Mouse (Mus musculus) hindbrain, postnatal 0 days (tissue): ENCODE measurements at regions not wholly inside any gene's neighbourhood (a gene's known extent, or its start where the extent isn't known, plus 50 kb on each side); places are given as distances from the start of the nearest gene placed in this dataset.

ENCODE experiments used
- ATAC-seq: fragments of 200-750 bp; cut with Nextera tagmentation; 2 replicates; pipeline ENCODE4 v1.8.0; 2017; ENCODE audit warnings: mild to moderate bottlenecking, moderate TSS enrichment, moderate library complexity
- DNase-seq: peaks from one replicate; pipeline ENCODE4 v3.0.0-alpha.2; 2015; ENCODE audit warnings: low spot score
- H3K27ac ChIP-seq: fragments of 300-500 bp; sonication (generic); 2 replicates; pipeline ENCODE4 v1.5.1; 2014; ENCODE audit warnings: mild to moderate bottlenecking
- H3K27me3 ChIP-seq: fragments of 300-500 bp; sonication (generic); 2 replicates; pipeline ENCODE4 v1.6.1; 2014; ENCODE audit warnings: low read length, mixed read lengths; ENCODE audit not compliant: insufficient read depth
- H3K36me3 ChIP-seq: fragments of 300-500 bp; sonication (generic); 2 replicates; pipeline ENCODE4 v1.6.1; 2014; ENCODE audit warnings: low read length, mixed read lengths; ENCODE audit not compliant: insufficient read depth
- H3K4me1 ChIP-seq: fragments of 300-500 bp; sonication (generic); 2 replicates; pipeline ENCODE4 v1.6.1; 2014; ENCODE audit warnings: antibody characterized with exemption, low read length, mixed read lengths; ENCODE audit not compliant: insufficient read depth
- H3K4me2 ChIP-seq: fragments of 300-500 bp; sonication (generic); 2 replicates; pipeline ENCODE4 v1.6.1; 2014; ENCODE audit warnings: low read depth, mild to moderate bottlenecking, low read length, moderate library complexity, mixed read lengths
- H3K4me3 ChIP-seq: fragments of 300-500 bp; sonication (generic); 2 replicates; pipeline ENCODE4 v1.5.1; 2014; ENCODE audit warnings: low read length
- H3K9ac ChIP-seq: fragments of 300-500 bp; sonication (generic); replicated peaks from 2 replicates; pipeline ENCODE4 v1.6.1; 2014; ENCODE audit warnings: mild to moderate bottlenecking, low read length, moderate library complexity, mixed read lengths
- H3K9me3 ChIP-seq: fragments of 300-500 bp; sonication (generic); 2 replicates; pipeline ENCODE4 v1.6.1; 2016; ENCODE audit warnings: low read length, mixed read lengths
- CTCF ChIP-seq: IDR thresholded peaks from 2 replicates; pipeline ENCODE4 v1.5.1; 2016; ENCODE audit warnings: antibody characterized with exemption, control low read depth, low read depth
- whole genome bisulfite sequencing: fragments of 180-500 bp; shearing (Covaris S2); extraction: QIAGEN DNeasy Blood & Tissue Kit; methylation state at CpG from one replicate; pipeline ENCODE4 v1.1.7; 2014; 5-methylcytosine and 5-hydroxymethylcytosine counted together

DNA sequence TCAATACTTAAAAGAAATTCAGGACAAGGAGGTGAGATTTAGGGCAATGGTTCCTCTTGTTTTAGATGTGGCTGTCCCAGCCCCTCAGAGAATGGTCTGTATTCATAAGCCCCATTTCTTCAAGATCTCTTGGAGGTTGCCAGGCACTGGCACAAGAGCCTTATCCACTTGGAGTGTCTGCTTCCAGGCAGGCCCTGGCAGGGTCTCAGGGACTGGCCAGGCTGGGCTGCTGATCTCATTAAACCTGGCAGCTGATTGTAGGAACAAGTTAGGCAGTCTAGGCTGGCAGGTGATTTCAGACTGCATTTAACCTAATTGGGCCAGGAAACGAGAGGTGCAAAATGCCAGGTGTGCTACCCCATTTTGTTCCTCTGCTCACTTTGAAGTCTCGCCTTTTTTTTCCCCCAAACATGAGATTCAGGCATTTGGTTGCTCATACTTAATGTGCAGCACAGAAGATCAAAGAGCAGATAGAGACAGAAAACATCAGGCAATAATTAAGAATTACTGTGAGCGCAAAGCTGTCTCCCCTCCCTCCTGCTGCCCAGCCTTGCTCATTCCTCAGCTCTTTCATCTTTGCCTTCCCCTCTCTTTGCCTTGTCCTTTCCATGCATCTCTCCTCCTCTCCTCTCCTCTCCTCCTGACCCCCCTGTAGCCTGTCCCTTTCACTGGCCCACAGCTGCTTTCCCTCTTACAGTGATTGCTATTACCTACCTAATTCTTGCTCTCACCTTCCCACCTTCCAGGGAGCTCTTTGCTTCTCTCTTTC, 449.3 kb downstream of the Gm9195 start:
- H3K27ac ChIP-seq, result peak overlapping the region; percentile 36; the same call in 1 of the 2 replicates
- no peaks in the 10 kb centered on the region for H3K27me3 ChIP-seq
- H3K4me3 ChIP-seq, result no peak overlapping the region
- H3K9me3 ChIP-seq, result no peaks in the 10 kb centered on the region
- no peak overlapping the region for H3K9ac ChIP-seq
- WGBS, result 43% methylated on average over 3 of the region's 3 CpGs
- 0 out of 2 replicates have a peak, but pooled peaks cover 6% of the 10 kb centered on the region for H3K4me1 ChIP-seq
- no peaks in the 10 kb centered on the region for H3K36me3 ChIP-seq
- ATAC-seq, result peak; percentile 71
- peak; percentile 65 for DNase-seq
- peak overlapping the region; percentile 23; the same call in 1 of the 2 replicates for H3K4me2 ChIP-seq
- no peak for TF ChIP-seq CTCF

DNA sequence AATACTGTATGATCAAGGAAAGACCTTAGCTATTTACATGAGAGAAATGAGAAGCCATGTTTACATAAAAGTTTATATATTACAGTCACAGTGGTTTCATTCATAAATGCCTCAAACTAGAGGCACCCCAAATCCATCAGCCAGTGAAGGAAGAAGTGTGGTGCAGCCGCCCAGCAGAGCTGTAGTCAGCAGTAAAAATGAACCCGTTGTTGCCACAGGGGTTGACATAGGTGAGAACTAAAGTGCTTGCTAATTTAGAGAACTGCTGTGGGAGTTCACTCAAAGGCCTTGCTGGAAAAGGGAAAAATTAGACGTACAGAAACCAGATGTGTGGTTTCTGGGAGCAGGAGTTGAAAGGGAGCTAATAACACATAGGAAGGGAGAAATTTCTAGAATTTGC, 461.2 kb downstream of the Gm9195 start:
- TF ChIP-seq CTCF, result no peak
- 77% methylated on average over 3 of the region's 3 CpGs for WGBS

DNA sequence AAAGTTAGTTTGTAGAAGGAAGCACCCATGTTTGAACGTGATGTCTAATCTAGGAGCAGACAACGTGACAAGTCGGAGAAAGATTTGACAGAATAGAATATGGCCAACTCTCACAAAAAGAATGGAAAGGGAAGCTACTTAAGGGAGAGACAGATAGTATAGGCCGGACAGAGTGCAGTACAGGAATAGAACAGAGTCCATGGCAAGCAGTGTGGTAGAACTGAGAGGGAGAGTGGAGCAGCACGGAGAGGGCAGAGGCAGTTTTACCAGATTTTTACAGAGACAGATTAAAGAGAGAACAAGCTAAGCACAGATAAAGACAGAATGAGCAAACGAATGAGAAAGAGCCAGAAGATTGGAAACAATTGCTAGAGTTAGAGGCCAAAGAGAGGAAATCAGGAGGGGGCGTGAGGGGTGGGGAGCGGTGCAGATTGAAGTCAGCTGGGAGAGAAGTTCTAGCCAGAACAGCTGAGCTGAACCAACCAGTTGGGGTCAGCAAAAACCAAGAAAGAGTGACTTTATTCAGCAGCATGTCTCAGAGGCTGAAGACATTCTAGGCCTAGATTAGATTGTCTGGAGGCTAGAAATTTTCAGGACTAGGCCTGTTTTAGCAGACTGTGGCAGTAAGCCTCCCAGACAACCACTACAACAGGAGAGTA, 464.1 kb downstream of the Gm9195 start:
- WGBS, result 76% methylated on average over 8 of the region's 8 CpGs
- no peak overlapping the region for H3K9ac ChIP-seq
- peak; percentile 32 for TF ChIP-seq CTCF

More for the DNA sequence above, 461.2 kb downstream of the Gm9195 start:
- no peak for DNase-seq
- no peaks in the 10 kb centered on the region for H3K36me3 ChIP-seq
- no peaks in the 10 kb centered on the region for H3K27me3 ChIP-seq
- H3K4me2 ChIP-seq, result no peak overlapping the region
- H3K9ac ChIP-seq, result no peak overlapping the region
- no peaks in the 10 kb centered on the region for H3K4me1 ChIP-seq
- no peak for ATAC-seq
- no peak overlapping the region for H3K27ac ChIP-seq
- H3K4me3 ChIP-seq, result no peak overlapping the region
- no peaks in the 10 kb centered on the region for H3K9me3 ChIP-seq

DNA sequence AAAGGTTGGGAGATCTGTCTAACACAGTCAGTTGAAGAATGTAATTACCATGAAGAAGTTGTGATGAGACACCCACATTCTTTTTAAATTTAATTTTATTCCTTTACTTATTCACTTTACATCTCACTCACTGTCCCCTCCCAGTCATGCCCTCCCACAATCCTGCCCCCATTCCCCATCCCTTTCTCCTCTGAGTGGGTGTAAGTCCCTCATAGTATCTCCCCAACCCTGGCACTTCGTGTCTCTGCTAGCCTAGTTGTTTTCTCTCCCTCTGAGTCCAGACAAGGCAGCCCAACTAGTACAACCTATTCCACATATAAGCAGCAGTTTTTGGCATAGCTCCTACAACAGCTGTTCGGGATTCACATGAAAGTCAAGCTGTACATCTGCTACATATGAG, 487.3 kb downstream of the Gm9195 start:
- no peak for DNase-seq
- no peak overlapping the region for H3K9ac ChIP-seq
- no peak for TF ChIP-seq CTCF
- no peak overlapping the region for H3K4me3 ChIP-seq
- no peaks in the 10 kb centered on the region for H3K27me3 ChIP-seq
- no peak overlapping the region for H3K4me2 ChIP-seq
- H3K4me1 ChIP-seq, result no peaks in the 10 kb centered on the region
- 69% methylated on average over 2 of the region's 2 CpGs for WGBS
- no peaks in the 10 kb centered on the region for H3K36me3 ChIP-seq
- ATAC-seq, result no peak
- no peaks in the 10 kb centered on the region for H3K9me3 ChIP-seq
- no peak overlapping the region for H3K27ac ChIP-seq

More for the DNA sequence above, 464.1 kb downstream of the Gm9195 start:
- DNase-seq (peak; percentile 37), ATAC-seq (no peak)
- Histone ChIP-seq H3K36me3 (no peaks in the 10 kb centered on the region), H3K27me3 (no peaks in the 10 kb centered on the region), H3K4me3 (no peak overlapping the region), H3K9me3 (no peaks in the 10 kb centered on the region), H3K4me2 (no peak overlapping the region), H3K4me1 (no peaks in the 10 kb centered on the region), H3K27ac (no peak overlapping the region)

DNA sequence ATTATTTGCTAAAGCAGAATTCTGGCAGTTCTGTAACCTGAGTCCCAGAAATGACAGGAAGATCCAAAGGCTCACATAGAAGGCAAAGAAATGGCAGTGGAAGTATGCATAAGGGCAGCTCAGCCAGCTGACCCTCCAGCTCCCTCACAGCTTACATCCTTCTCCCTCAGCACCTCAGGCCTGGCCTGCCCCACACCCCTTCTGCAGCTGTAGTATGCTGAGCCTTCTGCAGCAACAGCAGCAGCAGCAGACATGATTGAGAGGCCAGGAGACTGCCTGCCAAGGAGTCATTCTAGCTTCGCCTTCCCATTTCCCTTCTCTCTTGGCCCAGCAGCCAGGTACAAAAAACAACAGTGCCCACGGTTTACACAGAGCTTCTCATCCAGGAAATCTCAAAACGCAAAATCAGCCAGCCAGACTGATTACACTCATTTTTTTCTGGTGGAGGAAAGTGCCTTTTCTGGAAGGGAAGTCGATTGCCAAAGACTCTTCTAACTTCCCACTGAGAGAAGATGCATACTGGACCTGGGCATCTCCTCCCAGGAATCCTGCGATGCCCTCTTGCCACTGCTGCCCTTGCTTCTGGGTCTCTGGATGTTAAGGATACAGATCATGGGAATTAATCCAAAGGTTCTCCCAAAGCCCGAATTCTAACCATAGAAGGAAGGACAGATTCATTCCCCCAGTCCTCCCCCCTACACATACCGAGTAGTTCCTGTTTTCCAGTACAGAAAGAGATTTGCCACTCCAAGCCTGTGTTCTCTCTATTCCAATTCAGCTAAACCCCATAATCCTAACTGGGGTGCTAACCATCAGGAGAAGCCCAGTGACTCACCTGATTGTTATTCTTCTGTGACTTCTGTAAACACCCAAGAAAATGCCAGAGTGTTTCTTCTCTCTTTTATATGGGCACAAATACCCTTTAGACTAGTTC, 489.2 kb downstream of the Gm9195 start:
- H3K36me3 ChIP-seq, result no peaks in the 10 kb centered on the region
- peak overlapping the region; percentile 32; the same call in 1 of the 2 replicates for H3K27ac ChIP-seq
- H3K4me1 ChIP-seq, result no peaks in the 10 kb centered on the region
- 59% methylated on average over 7 of the region's 7 CpGs for WGBS
- H3K9ac ChIP-seq, result no peak overlapping the region
- H3K9me3 ChIP-seq, result no peaks in the 10 kb centered on the region
- no peak overlapping the region for H3K4me2 ChIP-seq
- no peak for TF ChIP-seq CTCF
- ATAC-seq (no peak), DNase-seq (no peak)
- H3K4me3 ChIP-seq, result no peak overlapping the region
- H3K27me3 ChIP-seq, result no peaks in the 10 kb centered on the region

DNA sequence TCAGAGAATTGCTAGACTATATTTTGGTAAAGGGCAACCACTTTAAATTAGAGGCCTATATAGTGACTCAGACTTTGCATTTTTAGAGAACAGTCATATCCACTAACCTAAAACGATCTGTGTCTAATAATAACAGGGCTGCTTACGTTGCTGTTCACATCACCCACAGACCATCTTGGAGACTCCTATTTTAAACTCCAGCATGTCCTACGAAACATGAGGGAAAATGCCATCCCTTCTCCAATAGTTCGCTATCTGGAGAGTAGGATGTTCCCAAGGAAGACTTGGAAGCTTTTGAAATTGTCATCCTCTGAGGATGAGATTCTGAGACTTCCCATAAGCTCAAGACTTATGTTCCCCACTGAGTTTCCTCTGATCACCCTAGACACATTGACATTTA, 518.6 kb downstream of the Gm9195 start:
- Histone ChIP-seq H3K9me3 (no peaks in the 10 kb centered on the region), H3K4me2 (no peak overlapping the region), H3K4me1 (no peaks in the 10 kb centered on the region), H3K27me3 (no peaks in the 10 kb centered on the region), H3K36me3 (no peaks in the 10 kb centered on the region), H3K27ac (no peak overlapping the region), H3K9ac (no peak overlapping the region), H3K4me3 (no peak overlapping the region)
- ATAC-seq, result no peak
- no peak for TF ChIP-seq CTCF
- no peak for DNase-seq
- WGBS, result 87% methylated on average over 4 of the region's 4 CpGs
